In the genomic region with DNA sequence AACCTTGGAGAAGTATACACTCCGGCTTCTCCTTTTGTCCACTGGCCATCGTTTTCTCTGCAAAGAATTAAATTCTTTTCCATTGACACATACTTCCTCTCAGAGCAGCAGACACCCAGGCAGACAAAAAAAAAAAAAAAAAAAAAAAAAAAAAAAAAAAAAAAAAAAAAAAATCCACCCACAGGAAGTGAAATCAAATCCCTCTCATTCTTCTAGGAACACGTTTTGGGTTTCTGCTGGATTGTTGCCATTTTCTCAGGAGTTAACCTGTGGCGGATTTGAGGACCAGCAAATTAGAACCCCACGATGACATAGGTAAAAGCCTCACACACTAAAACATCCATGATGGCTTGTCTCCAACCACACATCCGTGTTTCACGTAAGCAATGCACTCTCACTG, we compare ENCODE assay signal across 26 mouse cellular contexts. TPM values are rescaled to one million over a fixed set of nuclear protein-coding genes. Genes with fewer than 3 reads are reported as not detected.
DNase-seq lines count a peak whose midpoint lies in the region; ATAC-seq and TF ChIP-seq lines count a peak whose summit lies in the region.
"Had no signal": no experiment of that assay in that cellular context is flagged by ENCODE, and none has a peak within 500 bp of the region (broad histone marks: within the 10 kb centered on the region; RNA-seq: fewer than 3 reads in every experiment).

No protein-coding gene starts in this region.

- H3K4me1 ChIP-seq in heart, embryonic 16.5 days (ENCODE audit: control insufficient read depth, insufficient read depth, low read length): no peaks in the 10 kb centered on the region
- peaks cover 0 to 4% of the 10 kb centered on the region in 2 experiments; a peak in 1 of 4 replicates for H3K4me1 ChIP-seq in CH12.LX (ENCODE audit: control insufficient read depth in 1 of 2, insufficient read depth in 2 of 2)
- H3K4me1 ChIP-seq in forebrain, embryonic 11.5 days (replicated peaks; ENCODE audit: control insufficient read depth, insufficient read depth, low read length): no peaks in the 10 kb centered on the region
- H3K4me1 ChIP-seq: forebrain, embryonic 15.5 days; liver, embryonic 15.5 days; midbrain, embryonic 12.5 days; neural tube, embryonic 15.5 days; stomach, embryonic 15.5 days had no signal

- no peaks in the 10 kb centered on the region for H3K79me2 ChIP-seq in CH12.LX (replicated peaks; ENCODE audit: control insufficient read depth, extremely low read depth, insufficient read depth, poor library complexity, severe bottlenecking)

- H3K27ac ChIP-seq in heart, embryonic 16.5 days (ENCODE audit: low read length): peak overlapping the region; percentile 7; the same call in 1 of the 2 replicates
- no peak overlapping the region for H3K27ac ChIP-seq in CH12.LX (ENCODE audit: insufficient read depth, low read depth)
- H3K27ac ChIP-seq in forebrain, embryonic 11.5 days (ENCODE audit: low read depth, low read length): no peak overlapping the region
- H3K27ac ChIP-seq: forebrain, embryonic 15.5 days; hindbrain, embryonic 14.5 days; liver, embryonic 15.5 days; midbrain, embryonic 12.5 days; neural tube, embryonic 15.5 days; stomach, embryonic 15.5 days had no signal

- in situ Hi-C loops in CH12.LX (cut with MboI; ENCODE audit: low pct_ligation_motif_present, low pct_unique_long_range_greater_than_20kb, low sequenced_read_pairs): no loop called here

- TF ChIP-seq EP300 in CH12.LX (IDR thresholded peaks at IDR 0.05; ENCODE audit: low read length): no peak

- no peak for TF ChIP-seq CTCF in CH12.LX (conservative IDR thresholded peaks at IDR 0.05 in 1 of 2, IDR thresholded peaks at IDR 0.05 in 1 of 2; ENCODE audit: low read depth in 2 of 2, low read length in 2 of 2)

- ATAC-seq in heart, embryonic 16.5 days (replicated peaks; ENCODE audit: extremely low read depth, insufficient read depth, low FRiP score): 0 out of 2 replicates have a peak, but pooled peaks have one; percentile 45
- peak; percentile 30 for ATAC-seq in megakaryocyte, adult 5-6 weeks (ENCODE audit: poor library complexity, severe bottlenecking)
- no peak for ATAC-seq in forebrain, embryonic 11.5 days (replicated peaks; ENCODE audit: low FRiP score)
- ATAC-seq: forebrain, embryonic 15.5 days; intestine, postnatal 0 days had no signal

- dilution Hi-C loops in CH12.LX (cut with MboI; ENCODE audit: extremely low pct_ligation_motif_present, extremely low pct_unique_long_range_greater_than_20kb, low sequenced_read_pairs): no loop called here

- no peak for TF ChIP-seq RAD21 in CH12.LX (IDR thresholded peaks at IDR 0.05; ENCODE audit: low read depth, low read length)

- no peak for DNase-seq in heart, postnatal 25 days (ENCODE audit: low spot score)
- DNase-seq in 3134 (ENCODE audit: extremely low read depth, insufficient read length, low spot score) (peak; percentile 30), CH12.LX (ENCODE audit: extremely low read depth) (no peak)
- no peak for DNase-seq in forebrain, embryonic 11.5 days (ENCODE audit: low spot score)
- DNase-seq in frontal cortex, postnatal 10 days (ENCODE audit: low spot score in 2 of 2): no peak
- DNase-seq: adrenal gland, postnatal 25 days; cerebellum, adult 18-20 months; cerebellum, postnatal 10 days; kidney, adult 9 months; kidney, postnatal 14 days; liver; lung, embryonic 14.5 days; lung, postnatal 14 days; retina, postnatal 1 day; right cerebral cortex, postnatal 14 days; thymus, postnatal 14 days had no signal

- H3K9ac ChIP-seq in heart, embryonic 16.5 days (ENCODE audit: low read length): no peak overlapping the region
- H3K9ac ChIP-seq in CH12.LX (ENCODE audit: insufficient read depth, low read depth): no peak overlapping the region
- H3K9ac ChIP-seq in forebrain, embryonic 11.5 days (ENCODE audit: low read length): no peak overlapping the region
- H3K9ac ChIP-seq: forebrain, embryonic 15.5 days; hindbrain, embryonic 14.5 days; liver, embryonic 15.5 days; lung, embryonic 14.5 days; midbrain, embryonic 12.5 days; neural tube, embryonic 15.5 days; stomach, embryonic 15.5 days had no signal

- intact Hi-C loops in heart, postnatal 25 days (cut with DNase I): no loop called here

- no peak for TF ChIP-seq POLR2A in CH12.LX (IDR thresholded peaks at IDR 0.05; ENCODE audit: low read depth, low read length)

- 55% methylated on average over 7 of the region's 7 CpGs for WGBS in heart, embryonic 16.5 days
- WGBS in forebrain, embryonic 11.5 days: 79% methylated on average over 7 of the region's 7 CpGs

- no peaks in the 10 kb centered on the region for H3K9me3 ChIP-seq in heart, embryonic 16.5 days (replicated peaks; ENCODE audit: control insufficient read depth, low read length)
- no peaks in the 10 kb centered on the region for H3K9me3 ChIP-seq in CH12.LX (replicated peaks; ENCODE audit: low read length)
- no peaks in the 10 kb centered on the region for H3K9me3 ChIP-seq in forebrain, embryonic 11.5 days (ENCODE audit: control insufficient read depth, low read length)
- H3K9me3 ChIP-seq: forebrain, embryonic 15.5 days; liver, embryonic 15.5 days; midbrain, embryonic 12.5 days; neural tube, embryonic 15.5 days; stomach, embryonic 15.5 days had no signal

- no peaks in the 10 kb centered on the region for H3K27me3 ChIP-seq in heart, embryonic 16.5 days (ENCODE audit: control insufficient read depth, insufficient read depth, low read length)
- no peaks in the 10 kb centered on the region for H3K27me3 ChIP-seq in CH12.LX (replicated peaks)
- H3K27me3 ChIP-seq in forebrain, embryonic 11.5 days (ENCODE audit: control insufficient read depth, insufficient read depth, low read length): no peaks in the 10 kb centered on the region
- H3K27me3 ChIP-seq: forebrain, embryonic 15.5 days; liver, embryonic 15.5 days; midbrain, embryonic 12.5 days; neural tube, embryonic 15.5 days; stomach, embryonic 15.5 days had no signal

- H3K4me3 ChIP-seq in heart, embryonic 16.5 days (ENCODE audit: low read length): no peak overlapping the region
- H3K4me3 ChIP-seq in CH12.LX (replicated peaks in 1 of 3; ENCODE audit: low read depth in 2 of 3, low read length in 2 of 3, poor library complexity in 1 of 3): no peak overlapping the region
- H3K4me3 ChIP-seq in forebrain, embryonic 11.5 days (ENCODE audit: low read depth, low read length): no peak overlapping the region
- H3K4me3 ChIP-seq: forebrain, embryonic 15.5 days; liver, embryonic 15.5 days; midbrain, embryonic 12.5 days; neural tube, embryonic 15.5 days; stomach, embryonic 15.5 days had no signal

- no peak overlapping the region for H3K4me2 ChIP-seq in heart, embryonic 16.5 days (ENCODE audit: low read depth, low read length)
- H3K4me2 ChIP-seq in CH12.LX (ENCODE audit: insufficient read depth, low read depth, poor library complexity, severe bottlenecking): no peak overlapping the region
- H3K4me2 ChIP-seq in forebrain, embryonic 11.5 days (ENCODE audit: low read depth, low read length, severe bottlenecking): no peak overlapping the region
- H3K4me2 ChIP-seq: forebrain, embryonic 15.5 days; heart, embryonic 11.5 days; hindbrain, embryonic 14.5 days; liver, embryonic 15.5 days; lung, embryonic 14.5 days; midbrain, embryonic 12.5 days; neural tube, embryonic 15.5 days; stomach, embryonic 15.5 days had no signal

- no peaks in the 10 kb centered on the region for H3K36me3 ChIP-seq in heart, embryonic 16.5 days (ENCODE audit: control insufficient read depth, insufficient read depth)
- no peaks in the 10 kb centered on the region for H3K36me3 ChIP-seq in CH12.LX (replicated peaks in 1 of 2; ENCODE audit: control insufficient read depth in 1 of 2, insufficient read depth in 1 of 2, low read length in 1 of 2)
- H3K36me3 ChIP-seq in forebrain, embryonic 11.5 days (ENCODE audit: control insufficient read depth, insufficient read depth, low read length): no peaks in the 10 kb centered on the region
- H3K36me3 ChIP-seq: forebrain, embryonic 15.5 days; liver, embryonic 15.5 days; midbrain, embryonic 12.5 days; neural tube, embryonic 15.5 days; stomach, embryonic 15.5 days had no signal

TF ChIP-seq in CH12.LX, 34 proteins besides CTCF, POLR2A, EP300 and RAD21:
- TF ChIP-seq ZNF384 (IDR thresholded peaks at IDR 0.05; ENCODE audit: low read depth, low read length) (peak; percentile 90), NRF1 (IDR thresholded peaks at IDR 0.05; ENCODE audit: low read depth, low read length) (no peak), ZMIZ1 (IDR thresholded peaks at IDR 0.05; ENCODE audit: low read depth, low read length) (no peak), USF2 (conservative IDR thresholded peaks at IDR 0.05; ENCODE audit: low read depth, low read length) (no peak)

RNA-seq across cellular contexts. Expression of a gene that starts 37.1 kb away (rescaled TPM):
- 8.5 and 11.2 TPM in 2 replicates for polyA plus RNA-seq in heart, embryonic 16.5 days (2015; fragmentation: Nextera tagmentation; extraction: Ambion mirVana)
- total RNA-seq in heart, postnatal 25 days (2021): 10 to 100 TPM; 29.0 to 35.7 TPM
- total RNA-seq in CH12.LX (2012; rRNA removed) (0.04 and 0.08 TPM in 2 replicates), CH12.LX (2014; rRNA removed) (0.04 TPM in 1 of 2 replicates, not detected in the other)
- 0.10 and 0.13 TPM in 2 replicates for polyA plus RNA-seq in CH12.LX (2012; ENCODE audit: insufficient read length, low read depth)
- total RNA-seq in megakaryocyte, adult 5-6 weeks (2015): 4.8 TPM in 2 replicates
- total RNA-seq in megakaryocyte, adult 5-6 weeks (2017): 4.0 and 5.0 TPM in 2 replicates
- 4.1 and 5.0 TPM in 2 replicates for polyA plus RNA-seq in forebrain, embryonic 11.5 days (2014; fragmentation: Nextera tagmentation; extraction: Ambion mirVana)

RNA-seq across cellular contexts. Expression of a gene that starts 37.3 kb away (rescaled TPM):
- polyA plus RNA-seq in heart, embryonic 16.5 days (2015; fragmentation: Nextera tagmentation; extraction: Ambion mirVana): 25.9 and 27.8 TPM in 2 replicates
- 10 to 100 TPM; 42.5 to 49.6 TPM for total RNA-seq in heart, postnatal 25 days (2021)
- total RNA-seq in CH12.LX (2012; rRNA removed): 17.6 and 18.0 TPM in 2 replicates
- 31.0 and 33.6 TPM in 2 replicates for total RNA-seq in CH12.LX (2014; rRNA removed)
- 28.6 and 30.0 TPM in 2 replicates for polyA plus RNA-seq in CH12.LX (2012; ENCODE audit: insufficient read length, low read depth)
- 29.9 and 31.6 TPM in 2 replicates for total RNA-seq in megakaryocyte, adult 5-6 weeks (2015)
- 18.7 and 26.5 TPM in 2 replicates for total RNA-seq in megakaryocyte, adult 5-6 weeks (2017)
- polyA plus RNA-seq in forebrain, embryonic 11.5 days (2014; fragmentation: Nextera tagmentation; extraction: Ambion mirVana): 13.9 and 16.2 TPM in 2 replicates

Comparison
In these comparisons a context has a peak if more than half of its experiments do, and no peak if none do; other contexts are left out.
1. RNA of a gene that starts 37.1 kb away (total RNA-seq): 29.0 to 35.7 TPM in heart, postnatal 25 days and 4.0 to 5.0 TPM in megakaryocyte, adult 5-6 weeks; 0.04 to 0.08 TPM in CH12.LX; every median in the first group is over 4 times any median in the second.